ENCODE assay signal across 35 mouse cellular contexts in the genomic region with DNA sequence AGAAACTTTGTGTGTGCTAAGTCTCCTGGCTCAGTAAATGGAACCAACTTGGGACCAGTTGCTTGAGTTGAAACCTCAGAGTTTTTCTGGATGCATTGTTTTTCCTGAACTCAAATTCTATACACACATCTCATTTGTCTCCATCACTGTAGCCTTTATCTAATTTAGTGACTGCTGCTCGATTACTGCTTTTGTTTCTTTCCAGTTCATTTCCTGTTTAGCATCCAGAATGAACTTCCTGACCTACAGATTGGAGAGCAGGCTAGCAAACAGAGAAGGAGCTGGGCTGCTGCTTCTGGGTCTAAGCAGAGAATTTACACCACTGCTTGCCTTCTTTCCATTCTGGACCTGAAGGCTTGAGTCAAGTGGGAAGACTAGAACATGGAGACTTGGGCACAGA.
"Had no signal": no experiment of that assay in that cellular context is flagged by ENCODE, and none has a peak within 500 bp of the region (broad histone marks: within the 10 kb centered on the region; RNA-seq: fewer than 3 reads in every experiment).

No protein-coding gene starts in this region.

- H3K9ac ChIP-seq: heart, embryonic 12.5 days; heart, embryonic 13.5 days; heart, embryonic 15.5 days; hindbrain, embryonic 12.5 days; hindbrain, embryonic 13.5 days; hindbrain, embryonic 14.5 days; hindbrain, embryonic 15.5 days; intestine, embryonic 15.5 days; kidney, embryonic 15.5 days had no signal

- H3K27ac ChIP-seq: heart, embryonic 10.5 days; heart, embryonic 13.5 days; heart, embryonic 15.5 days; hindbrain, embryonic 10.5 days; hindbrain, embryonic 12.5 days; hindbrain, embryonic 13.5 days; hindbrain, embryonic 14.5 days; hindbrain, embryonic 15.5 days; hindbrain, postnatal 0 days; intestine, embryonic 15.5 days; kidney, embryonic 15.5 days; kidney, postnatal 0 days; layer of hippocampus, adult 2 months had no signal

- H3K27me3 ChIP-seq: heart, embryonic 12.5 days; heart, embryonic 13.5 days; heart, embryonic 15.5 days; hindbrain, embryonic 12.5 days; hindbrain, embryonic 13.5 days; hindbrain, embryonic 15.5 days; intestine, embryonic 15.5 days; kidney, embryonic 15.5 days had no signal

- H3K4me1 ChIP-seq: heart, embryonic 10.5 days; heart, embryonic 13.5 days; heart, embryonic 15.5 days; hindbrain, embryonic 10.5 days; hindbrain, embryonic 12.5 days; hindbrain, embryonic 13.5 days; hindbrain, embryonic 15.5 days; intestine, embryonic 15.5 days; kidney, embryonic 15.5 days had no signal

- H3K9me3 ChIP-seq: heart, embryonic 10.5 days; heart, embryonic 13.5 days; heart, embryonic 15.5 days; hindbrain, embryonic 10.5 days; hindbrain, embryonic 12.5 days; hindbrain, embryonic 13.5 days; hindbrain, embryonic 15.5 days; intestine, embryonic 15.5 days; kidney, embryonic 15.5 days had no signal

- H3K36me3 ChIP-seq: heart, embryonic 10.5 days; heart, embryonic 12.5 days; heart, embryonic 13.5 days; heart, embryonic 15.5 days; hindbrain, embryonic 10.5 days; hindbrain, embryonic 12.5 days; hindbrain, embryonic 13.5 days; hindbrain, embryonic 15.5 days; intestine, embryonic 15.5 days; kidney, embryonic 15.5 days had no signal

- H3K4me2 ChIP-seq: heart, embryonic 11.5 days; heart, embryonic 12.5 days; heart, embryonic 13.5 days; heart, embryonic 15.5 days; hindbrain, embryonic 12.5 days; hindbrain, embryonic 13.5 days; hindbrain, embryonic 14.5 days; hindbrain, embryonic 15.5 days; intestine, embryonic 15.5 days; kidney, embryonic 15.5 days had no signal

- ATAC-seq: hindbrain, embryonic 16.5 days; hindbrain, postnatal 0 days; inflammation-experienced regulatory T-cells, adult 6 months; intestine, embryonic 15.5 days; intestine, embryonic 16.5 days; intestine, postnatal 0 days had no signal

- DNase-seq: heart, postnatal 10 days; heart, postnatal 14 days; heart, postnatal 36 days; heart, postnatal 4 days; kidney, adult 11 months; kidney, adult 18-20 months; kidney, adult 2 months; kidney, adult 8-10 months; kidney, adult 9 months; kidney, postnatal 10 days; kidney, postnatal 14 days; kidney, postnatal 25 days; kidney, postnatal 36 days; kidney, postnatal 4 days; layer of hippocampus, adult 9-11 months; layer of hippocampus, postnatal 36 days had no signal

- H3K4me3 ChIP-seq: heart, embryonic 10.5 days; heart, embryonic 12.5 days; heart, embryonic 13.5 days; heart, embryonic 15.5 days; hindbrain, embryonic 10.5 days; hindbrain, embryonic 12.5 days; hindbrain, embryonic 13.5 days; hindbrain, embryonic 15.5 days; intestine, embryonic 15.5 days; kidney, embryonic 15.5 days; layer of hippocampus, adult 2 months had no signal
